Mouse (Mus musculus) forebrain, embryonic 11.5 days (tissue): ENCODE data around the gene Opcml. TPM values are rescaled to one million over a fixed set of nuclear protein-coding genes. Genes with fewer than 3 reads are reported as not detected.

Experiments
- ATAC-seq: fragments of 200-750 bp; cut with Nextera tagmentation; replicated peaks from 2 replicates; pipeline ENCODE4 v1.8.0; 2017; ENCODE audit warnings: moderate TSS enrichment; ENCODE audit not compliant: low FRiP score
- DNase-seq: peaks from one replicate; pipeline ENCODE4 v3.0.0-alpha.2; 2017; ENCODE audit warnings: low spot score
- H3K27ac ChIP-seq: fragments of 300-500 bp; sonication (generic); 2 replicates; pipeline ENCODE4 v1.5.1; 2014; ENCODE audit warnings: low read depth, low read length
- H3K27me3 ChIP-seq: fragments of 300-500 bp; sonication (generic); 2 replicates; pipeline ENCODE4 v1.6.1; 2014; ENCODE audit warnings: mild to moderate bottlenecking, low read length, mixed read lengths; ENCODE audit not compliant: control insufficient read depth, insufficient read depth
- H3K36me3 ChIP-seq: fragments of 300-500 bp; sonication (generic); 2 replicates; pipeline ENCODE4 v1.6.1; 2014; ENCODE audit warnings: mild to moderate bottlenecking, low read length, moderate library complexity, mixed read lengths; ENCODE audit not compliant: control insufficient read depth, insufficient read depth
- H3K4me1 ChIP-seq: fragments of 300-500 bp; sonication (generic); replicated peaks from 2 replicates; pipeline ENCODE4 v1.6.1; 2014; ENCODE audit warnings: low read length, mixed read lengths; ENCODE audit not compliant: control insufficient read depth, insufficient read depth
- H3K4me2 ChIP-seq: fragments of 300-500 bp; sonication (generic); 2 replicates; pipeline ENCODE4 v1.6.1; 2014; ENCODE audit warnings: low read depth, mild to moderate bottlenecking, low read length, moderate library complexity, mixed read lengths; ENCODE audit not compliant: severe bottlenecking
- H3K4me3 ChIP-seq: fragments of 300-500 bp; sonication (generic); 2 replicates; pipeline ENCODE4 v1.5.1; 2014; ENCODE audit warnings: low read depth, low read length
- H3K9ac ChIP-seq: fragments of 300-500 bp; sonication (generic); 2 replicates; pipeline ENCODE4 v1.6.1; 2014; ENCODE audit warnings: low read length
- H3K9me3 ChIP-seq: fragments of 300-500 bp; sonication (generic); 2 replicates; pipeline ENCODE4 v1.6.1; 2016; ENCODE audit warnings: low read length, mixed read lengths; ENCODE audit not compliant: control insufficient read depth
- WGBS: fragments of 180-500 bp; shearing (Covaris S2); extraction: QIAGEN DNeasy Blood & Tissue Kit; methylation state at CpG from one replicate; pipeline ENCODE4 v1.1.7; 2014; 5-methylcytosine and 5-hydroxymethylcytosine counted together
- polyA plus RNA-seq: library from polyadenylated mRNA; unstranded; fragments of >200 nt; fragmentation: Nextera tagmentation; extraction: Ambion mirVana; gene quantifications from 2 replicates; pipeline ENCODE4 v1.2.1, GENCODE M21; 2014

Gene Opcml
- polyA plus RNA-seq, 1 experiment from 2014 or later = 2.4 TPM

- H3K4me3 ChIP-seq = no peak overlapping the region
- WGBS = 32% methylated on average over 6 of the region's 6 CpGs
- no peak overlapping the region for H3K9ac ChIP-seq
- no peak for DNase-seq
- ATAC-seq = no peak
- no peaks in the 10 kb centered on the region for H3K4me1 ChIP-seq
- H3K27ac ChIP-seq = no peak overlapping the region
- H3K27me3 ChIP-seq = no peaks in the 10 kb centered on the region
- H3K9me3 ChIP-seq = no peaks in the 10 kb centered on the region
- H3K4me2 ChIP-seq = no peak overlapping the region
- H3K36me3 ChIP-seq = no peaks in the 10 kb centered on the region
Measured at GRCm38 (mm10) chr9:28613683-28614620, 823.4 kb downstream of the Opcml start.

GRCm38 (mm10) chr9:28615447-28615846, 824.9 kb downstream of the Opcml start:
- Histone ChIP-seq H3K4me1 (no peaks in the 10 kb centered on the region), H3K27ac (no peak overlapping the region), H3K36me3 (no peaks in the 10 kb centered on the region), H3K9ac (no peak overlapping the region), H3K4me3 (no peak overlapping the region), H3K27me3 (no peaks in the 10 kb centered on the region), H3K4me2 (no peak overlapping the region), H3K9me3 (no peaks in the 10 kb centered on the region)
- DNase-seq (no peak), ATAC-seq (no peak)

- Histone ChIP-seq H3K4me1 (no peaks in the 10 kb centered on the region), H3K9ac (no peak overlapping the region), H3K27me3 (no peaks in the 10 kb centered on the region), H3K36me3 (no peaks in the 10 kb centered on the region), H3K27ac (no peak overlapping the region), H3K4me3 (no peak overlapping the region), H3K9me3 (no peaks in the 10 kb centered on the region), H3K4me2 (no peak overlapping the region)
- ATAC-seq = no peak
- DNase-seq = no peak
- 88% methylated on average over 1 of the region's 1 CpGs for WGBS
Measured at GRCm38 (mm10) chr9:28617666-28618065, 827.1 kb downstream of the Opcml start.

GRCm38 (mm10) chr9:28618186-28618892, 827.8 kb downstream of the Opcml start:
- no peak overlapping the region for H3K4me3 ChIP-seq
- no peaks in the 10 kb centered on the region for H3K9me3 ChIP-seq
- ATAC-seq (no peak), DNase-seq (no peak)
- H3K36me3 ChIP-seq = no peaks in the 10 kb centered on the region
- no peaks in the 10 kb centered on the region for H3K27me3 ChIP-seq
- no peaks in the 10 kb centered on the region for H3K4me1 ChIP-seq
- H3K9ac ChIP-seq = no peak overlapping the region
- no peak overlapping the region for H3K4me2 ChIP-seq
- 82% methylated on average over 2 of the region's 2 CpGs for WGBS
- no peak overlapping the region for H3K27ac ChIP-seq

- H3K4me1 ChIP-seq = no peaks in the 10 kb centered on the region
- ATAC-seq = no peak
- DNase-seq = no peak
- no peaks in the 10 kb centered on the region for H3K9me3 ChIP-seq
- no peaks in the 10 kb centered on the region for H3K27me3 ChIP-seq
- WGBS = 95% methylated on average over 1 of the region's 1 CpGs
- no peaks in the 10 kb centered on the region for H3K36me3 ChIP-seq
- H3K27ac ChIP-seq = no peak overlapping the region
- H3K4me3 ChIP-seq = no peak overlapping the region
- H3K9ac ChIP-seq = no peak overlapping the region
- no peak overlapping the region for H3K4me2 ChIP-seq
Measured at GRCm38 (mm10) chr9:28621939-28622338, 831.4 kb downstream of the Opcml start.

- Histone ChIP-seq H3K36me3 (no peaks in the 10 kb centered on the region), H3K4me1 (no peaks in the 10 kb centered on the region), H3K4me3 (no peak overlapping the region), H3K9me3 (no peaks in the 10 kb centered on the region), H3K27me3 (no peaks in the 10 kb centered on the region), H3K27ac (no peak overlapping the region), H3K9ac (no peak overlapping the region), H3K4me2 (no peak overlapping the region)
- no peak for ATAC-seq
- WGBS = 70% methylated on average over 10 of the region's 10 CpGs
- DNase-seq = no peak
Measured at GRCm38 (mm10) chr9:28624870-28625269, 834.3 kb downstream of the Opcml start.

GRCm38 (mm10) chr9:28642766-28643165, 852.2 kb downstream of the Opcml start:
- no peak for ATAC-seq
- Histone ChIP-seq H3K4me3 (no peak overlapping the region), H3K9me3 (no peaks in the 10 kb centered on the region), H3K4me1 (peaks cover 2% of the 10 kb centered on the region; the same call in 1 of the 2 replicates), H3K27ac (no peak overlapping the region), H3K9ac (no peak overlapping the region), H3K27me3 (no peaks in the 10 kb centered on the region), H3K36me3 (no peaks in the 10 kb centered on the region), H3K4me2 (no peak overlapping the region)
- DNase-seq = no peak

GRCm38 (mm10) chr9:28644063-28644462, 853.5 kb downstream of the Opcml start:
- 24% methylated on average over 2 of the region's 2 CpGs for WGBS
- no peak overlapping the region for H3K4me3 ChIP-seq
- no peaks in the 10 kb centered on the region for H3K9me3 ChIP-seq
- no peak overlapping the region for H3K4me2 ChIP-seq
- peak; percentile 67 for ATAC-seq
- no peaks in the 10 kb centered on the region for H3K36me3 ChIP-seq
- peak overlapping the region; percentile 53; the same call in 1 of the 2 replicates for H3K27ac ChIP-seq
- no peaks in the 10 kb centered on the region for H3K27me3 ChIP-seq
- H3K4me1 ChIP-seq = peaks cover 2% of the 10 kb centered on the region; the same call in 1 of the 2 replicates
- DNase-seq = no peak
- H3K9ac ChIP-seq = no peak overlapping the region
